Mouse (Mus musculus) heart, adult 8-10 months (tissue): ENCODE results near the gene Hist1h3e. TPM values are rescaled to one million over a fixed set of nuclear protein-coding genes. Genes with fewer than 3 reads are reported as not detected.
A peak's percentile ranks its signal among the peaks of the same experiment; 100 is the strongest.
"Not testable (repeated sequence)": the region's sequence is repeated elsewhere in the genome, so short reads cannot be mapped to it uniquely, and the experiment has no call there.

Experiments
- DNase-seq: peaks from one replicate; pipeline ENCODE4 v3.0.0; 2022; ENCODE audit warnings: low spot score
- total RNA-seq, 4 experiments: library from RNA; stranded (reverse); gene quantifications; 2 replicates each; pipeline ENCODE4 v1.2.4; 2022

The Hist1h3e gene
- total RNA-seq, 4 experiments from 2014 or later: 13.1 to 17.7 (median 13.5) TPM

DNA sequence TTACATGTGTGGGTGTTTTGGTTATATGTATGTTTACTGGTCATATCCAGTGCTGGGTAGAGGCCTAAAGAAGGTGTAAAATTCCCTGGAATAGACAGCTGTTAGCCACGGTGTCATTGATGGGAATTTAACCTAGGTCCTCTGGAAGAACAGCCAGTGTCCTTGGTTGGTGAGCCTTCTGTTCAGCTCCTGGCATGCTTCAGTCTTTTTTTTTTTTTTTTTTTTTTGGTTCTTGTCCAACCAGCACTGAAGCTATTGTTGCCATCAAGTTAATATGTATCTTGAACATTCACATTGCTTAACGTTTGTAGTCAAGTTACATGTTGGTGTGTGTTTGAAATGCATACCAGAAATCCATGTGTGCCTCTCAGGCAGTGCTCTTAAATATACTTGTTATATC is 2.3 kb upstream of the Hist1h3e start:
- no peak for DNase-seq

DNA sequence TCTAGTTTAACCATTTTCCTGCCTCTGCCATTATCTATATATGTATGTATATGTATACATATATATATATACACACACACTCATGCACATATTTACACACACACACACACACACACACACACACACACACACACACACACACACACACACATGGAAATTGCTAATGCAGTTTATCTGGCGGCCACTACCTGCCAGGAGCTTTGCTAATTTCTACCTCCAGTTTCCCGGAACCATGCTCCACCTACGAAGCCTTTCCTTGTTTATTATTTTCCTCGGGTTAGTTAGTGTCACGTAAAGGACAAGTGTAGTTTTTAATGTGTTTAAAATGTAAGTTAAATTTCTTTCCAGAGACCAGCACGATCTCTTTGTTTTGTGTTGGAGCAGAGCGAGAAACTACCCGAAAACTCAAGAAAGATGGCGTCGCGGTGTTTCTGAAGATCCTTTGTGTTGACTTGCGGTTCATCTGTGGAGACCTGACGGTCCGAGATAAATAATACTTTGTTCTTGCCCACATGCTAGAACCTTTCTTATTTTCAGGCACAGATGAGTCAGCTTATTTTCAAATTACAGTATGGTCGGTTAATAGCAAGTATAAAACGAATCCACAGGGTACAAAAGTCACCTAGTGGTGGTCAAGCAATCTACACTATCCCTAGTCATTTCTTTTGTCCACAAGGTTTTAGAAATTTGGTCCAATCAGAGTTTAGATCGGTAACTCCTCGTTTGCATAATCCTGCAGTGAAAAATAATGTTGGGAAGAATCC is 712 bp upstream of the Hist1h3e start:
- no peak for DNase-seq

DNA sequence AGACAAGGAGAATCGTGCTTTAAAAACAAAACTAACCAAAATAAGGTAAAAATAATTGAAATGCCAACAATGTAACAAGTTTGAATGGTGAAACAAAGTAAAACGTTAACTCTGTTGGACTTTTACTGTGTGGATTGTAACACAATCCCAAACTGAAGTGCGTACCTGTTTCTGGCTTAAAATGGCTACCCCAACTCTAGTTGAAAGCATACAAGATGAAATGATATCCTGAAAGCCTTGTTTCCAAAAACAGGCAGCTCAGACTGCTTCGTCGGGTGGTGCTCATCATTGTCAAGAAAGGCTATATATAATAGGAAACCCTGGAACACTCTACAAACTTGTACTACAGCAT is 662 bp downstream of the Hist1h3e start:
- DNase-seq: not testable (repeated sequence)

DNA sequence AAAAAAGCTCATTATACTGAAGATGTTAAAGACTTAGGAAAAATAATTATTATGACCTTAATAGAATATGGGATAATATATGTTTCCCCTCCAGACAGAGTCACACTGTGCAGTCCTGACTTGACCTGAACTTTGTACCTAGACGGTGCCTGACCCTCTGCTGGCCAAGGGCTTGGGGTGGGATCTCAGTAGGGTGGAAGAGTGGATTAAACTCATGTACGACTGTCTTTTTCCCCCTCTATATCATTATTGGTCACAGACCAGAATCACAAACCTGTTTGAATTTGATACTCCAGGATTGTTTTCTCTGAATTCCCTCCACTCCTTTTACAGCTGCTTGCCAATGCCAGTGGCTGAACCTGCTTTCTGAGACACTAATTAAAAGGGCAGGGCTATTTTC is 1.5 kb downstream of the Hist1h3e start:
- DNase-seq: not testable (repeated sequence)

DNA sequence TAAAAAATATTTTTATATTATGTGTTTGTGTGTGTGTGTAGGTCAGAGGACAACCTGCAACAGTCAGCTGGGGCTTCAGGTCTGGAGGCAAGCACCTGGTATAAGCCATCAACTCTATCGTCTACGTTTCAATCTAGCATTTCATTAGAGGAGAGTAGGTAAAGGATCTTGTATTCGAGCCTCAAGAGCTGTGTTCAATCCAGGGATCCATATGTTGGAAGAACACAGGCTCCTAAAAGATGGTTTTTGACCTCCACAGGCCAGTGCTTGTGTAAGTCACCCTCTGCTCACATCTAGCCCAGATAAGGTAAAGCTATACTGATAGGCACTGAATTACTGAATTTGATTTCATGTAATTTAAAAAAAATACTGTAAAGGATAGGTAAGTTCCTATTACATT is 5.3 kb downstream of the Hist1h3e start:
- no peak for DNase-seq

DNA sequence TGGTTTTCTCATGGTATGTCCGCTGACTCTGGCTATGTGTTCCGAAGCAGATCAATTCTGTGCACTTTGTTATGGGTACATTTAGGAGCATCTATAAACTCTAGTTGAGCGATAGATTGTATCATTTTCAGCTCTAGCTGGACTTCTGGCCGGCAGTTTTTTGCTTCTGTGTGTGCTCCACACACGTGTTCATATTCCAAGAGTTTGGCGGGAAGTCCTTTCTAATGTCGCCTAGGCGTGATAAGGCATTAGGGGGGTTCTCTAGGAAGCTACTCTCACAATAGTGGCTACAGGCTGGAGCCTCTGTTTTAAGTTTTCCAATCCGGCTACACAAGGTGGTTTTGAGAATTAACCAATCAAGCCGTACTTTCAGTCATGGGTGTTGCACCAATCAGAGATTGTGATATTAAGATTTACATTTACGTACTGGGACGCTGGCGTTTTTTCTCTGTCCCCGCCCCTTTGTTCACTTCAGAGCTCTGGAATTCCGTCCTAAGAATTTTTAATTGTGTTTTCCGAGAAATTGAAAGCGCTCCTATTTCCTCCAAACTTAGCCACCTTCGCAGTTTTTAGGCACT is 6.2 kb downstream of the Hist1h3e start:
- peak; percentile 89 for DNase-seq

DNA sequence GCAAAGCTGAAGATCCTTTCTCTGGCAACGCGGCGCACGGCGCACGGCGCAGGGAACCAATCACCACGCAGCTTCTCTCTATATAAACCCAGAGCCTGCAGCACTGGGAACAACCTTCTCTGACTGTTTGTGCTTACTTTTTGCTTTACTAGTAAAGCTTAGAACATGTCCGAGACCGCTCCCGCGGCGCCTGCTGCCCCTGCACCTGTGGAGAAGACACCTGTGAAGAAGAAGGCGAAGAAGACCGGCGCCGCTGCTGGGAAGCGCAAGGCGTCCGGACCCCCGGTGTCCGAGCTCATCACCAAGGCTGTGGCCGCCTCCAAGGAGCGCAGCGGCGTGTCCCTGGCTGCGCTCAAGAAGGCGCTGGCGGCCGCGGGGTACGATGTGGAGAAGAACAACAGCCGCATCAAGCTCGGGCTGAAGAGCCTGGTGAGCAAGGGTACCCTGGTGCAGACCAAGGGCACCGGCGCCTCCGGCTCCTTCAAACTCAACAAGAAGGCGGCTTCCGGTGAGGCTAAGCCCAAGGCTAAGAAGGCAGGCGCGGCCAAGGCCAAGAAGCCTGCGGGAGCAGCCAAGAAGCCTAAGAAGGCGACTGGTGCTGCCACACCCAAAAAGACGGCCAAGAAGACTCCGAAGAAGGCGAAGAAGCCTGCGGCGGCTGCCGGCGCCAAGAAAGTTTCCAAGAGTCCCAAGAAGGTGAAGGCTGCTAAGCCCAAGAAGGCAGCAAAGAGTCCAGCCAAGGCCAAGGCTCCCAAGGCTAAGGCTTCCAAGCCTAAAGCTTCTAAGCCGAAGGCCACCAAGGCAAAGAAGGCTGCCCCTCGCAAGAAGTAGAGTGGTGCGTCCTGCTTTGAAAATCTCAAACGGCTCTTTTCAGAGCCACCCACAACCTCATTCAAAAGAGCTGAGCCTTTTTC is 7.0 kb downstream of the Hist1h3e start:
- peak; percentile 75 for DNase-seq

DNA sequence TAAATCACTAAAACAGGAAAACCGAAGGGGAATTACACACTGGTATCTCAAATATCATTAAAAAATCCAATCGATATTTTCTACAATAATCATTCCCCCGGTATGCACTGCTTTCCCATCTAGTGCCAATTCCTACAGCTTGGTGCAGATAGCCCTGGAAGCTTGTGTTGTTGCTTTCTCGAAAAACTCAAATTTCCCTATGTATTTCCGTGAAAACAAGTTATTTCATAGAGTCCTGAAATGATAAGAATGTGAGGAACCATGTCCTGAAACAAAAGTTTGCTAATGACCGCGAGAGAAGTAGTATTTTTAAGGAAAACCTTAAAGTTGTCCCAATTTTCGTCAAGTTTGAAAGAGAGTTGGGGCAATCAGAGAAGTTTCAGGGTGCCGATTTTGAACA is 7.8 kb downstream of the Hist1h3e start:
- DNase-seq: no peak

DNA sequence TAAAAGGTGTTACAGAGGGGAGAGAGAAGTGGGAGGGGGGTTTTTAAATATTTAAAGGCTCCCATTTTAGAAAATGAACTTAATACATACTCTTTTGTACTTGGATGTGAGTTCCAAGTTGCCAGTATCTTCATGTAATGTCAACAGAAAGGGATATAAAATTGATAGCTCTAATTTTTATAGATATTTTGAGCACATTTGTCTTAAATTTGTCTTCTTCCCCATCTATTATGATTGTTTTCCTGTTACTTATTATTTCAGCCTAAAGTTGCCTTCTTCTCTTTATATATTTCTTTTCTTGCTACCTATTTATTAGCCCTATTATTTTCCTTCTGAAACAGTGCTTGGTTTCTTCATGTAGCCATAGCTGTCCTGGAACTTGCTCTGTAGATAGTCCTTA is 9.2 kb downstream of the Hist1h3e start, which contains the start of gene Hist1h1d:
TSS of gene Hist1h1d (plus strand) at position 301 of the 400 bp plus-strand sequence.
- no peak for DNase-seq

DNA sequence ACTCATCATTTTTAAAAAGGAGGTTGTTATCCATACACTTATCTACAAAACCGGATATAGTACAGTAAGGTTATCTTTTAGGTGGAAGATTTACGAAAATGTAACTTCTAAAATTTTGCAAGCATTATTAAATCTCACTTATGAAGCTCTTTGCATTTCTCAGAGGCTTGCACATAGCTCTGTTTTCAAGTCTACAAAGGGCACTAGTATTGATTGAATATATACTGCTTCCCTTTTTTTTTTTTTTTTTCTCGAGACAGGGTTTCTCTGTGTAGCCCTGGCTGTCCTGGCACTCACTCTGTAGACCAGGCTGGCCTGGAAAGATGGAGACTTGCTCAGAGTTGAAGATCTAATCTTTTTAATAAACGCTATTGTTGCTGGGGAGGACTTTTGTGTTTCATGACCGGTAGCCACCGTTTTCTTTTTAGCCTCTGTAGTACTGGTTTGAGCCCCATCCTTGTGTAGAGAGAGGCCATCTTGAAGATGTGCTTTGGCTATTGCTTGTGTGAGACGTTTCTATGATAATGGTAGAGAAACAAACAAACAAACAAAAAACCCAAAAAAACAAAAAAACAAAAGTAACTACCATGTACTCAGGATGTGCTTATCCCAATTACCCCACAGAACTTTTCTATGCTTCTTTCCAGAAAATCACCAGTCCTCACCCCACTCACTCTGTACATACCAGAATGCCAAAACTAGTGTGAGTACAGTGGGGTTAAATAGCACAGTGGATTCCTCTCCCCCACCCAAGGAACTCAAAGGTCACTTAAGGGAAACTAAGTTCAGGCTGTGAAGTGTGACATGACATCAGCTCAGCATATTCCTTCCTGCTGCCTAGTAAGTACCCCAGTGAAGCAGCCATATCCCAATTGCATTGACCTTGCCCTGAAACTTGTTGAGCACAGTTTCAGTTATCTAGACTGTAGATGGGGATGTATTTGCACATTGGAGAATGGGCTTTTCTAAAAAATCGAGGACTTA is 9.9 kb downstream of the Hist1h3e start:
- DNase-seq: no peak

DNA sequence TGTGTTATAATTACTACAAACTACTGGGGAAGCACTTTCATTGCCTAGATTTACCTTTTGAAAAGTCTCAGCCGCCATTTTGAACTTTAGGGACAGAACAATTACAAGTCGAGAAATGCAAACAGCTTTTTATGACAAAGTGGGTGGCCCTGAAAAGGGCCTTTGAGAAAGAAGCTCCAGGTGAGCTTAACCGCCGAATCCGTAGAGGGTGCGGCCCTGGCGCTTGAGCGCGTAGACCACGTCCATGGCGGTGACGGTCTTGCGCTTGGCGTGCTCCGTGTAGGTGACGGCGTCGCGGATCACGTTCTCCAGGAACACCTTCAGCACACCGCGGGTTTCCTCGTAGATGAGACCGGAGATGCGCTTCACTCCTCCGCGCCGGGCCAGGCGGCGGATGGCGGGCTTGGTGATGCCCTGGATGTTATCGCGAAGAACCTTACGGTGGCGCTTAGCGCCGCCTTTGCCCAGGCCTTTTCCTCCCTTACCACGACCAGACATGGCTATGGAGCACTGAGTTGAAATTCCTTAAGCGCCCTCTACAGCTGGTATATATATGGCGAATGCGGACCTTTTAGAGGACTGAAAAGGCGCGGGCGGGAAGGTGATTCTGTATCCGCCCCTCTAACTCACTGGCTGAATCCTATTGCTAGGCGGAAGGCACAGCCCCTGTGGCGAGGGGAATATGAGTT is 10.9 kb downstream of the Hist1h3e start, which contains the start of gene Hist1h4f:
TSS of gene Hist1h4f (minus strand) at position 503 of the 689 bp plus-strand sequence.
- DNase-seq: peak; percentile 85

DNA sequence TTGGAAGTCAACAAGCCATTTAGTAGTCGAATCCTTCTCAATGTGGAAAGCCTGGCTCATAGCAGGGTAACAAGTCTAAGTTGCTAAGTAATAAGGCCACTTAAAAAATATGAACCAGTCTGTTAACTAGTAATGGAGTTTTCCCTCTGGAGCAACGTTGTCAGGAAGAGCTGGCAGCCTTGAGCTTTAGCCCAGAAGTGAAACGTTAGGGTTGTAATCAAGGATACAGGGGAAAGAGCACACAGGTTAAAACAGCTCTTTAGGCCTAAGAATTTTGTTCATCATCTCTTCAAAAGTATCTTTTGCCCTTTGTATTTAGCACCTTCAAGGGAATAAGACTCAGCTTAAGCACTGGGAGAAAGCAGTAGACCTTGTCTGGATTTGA is 11.4 kb downstream of the Hist1h3e start:
- no peak for DNase-seq

DNA sequence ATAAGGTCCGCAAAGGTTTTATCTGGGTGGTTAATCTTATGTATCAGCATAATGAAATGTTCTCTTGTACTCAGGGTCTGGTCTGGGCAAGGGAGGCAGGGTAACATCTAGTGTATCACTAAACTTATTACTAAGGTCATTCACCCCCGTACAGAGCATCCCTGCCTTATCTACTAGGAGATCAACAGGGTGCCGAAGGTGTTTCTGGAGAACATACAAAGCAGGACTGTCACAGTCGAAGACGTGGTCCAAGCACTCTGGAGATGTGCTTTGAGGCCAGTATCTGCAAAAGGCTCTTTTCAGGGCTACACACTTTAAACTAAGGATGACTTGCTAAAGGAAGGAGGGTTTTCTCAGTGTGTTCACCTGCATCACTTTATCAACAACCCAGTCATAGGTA is 15.5 kb downstream of the Hist1h3e start:
- DNase-seq: no peak

DNA sequence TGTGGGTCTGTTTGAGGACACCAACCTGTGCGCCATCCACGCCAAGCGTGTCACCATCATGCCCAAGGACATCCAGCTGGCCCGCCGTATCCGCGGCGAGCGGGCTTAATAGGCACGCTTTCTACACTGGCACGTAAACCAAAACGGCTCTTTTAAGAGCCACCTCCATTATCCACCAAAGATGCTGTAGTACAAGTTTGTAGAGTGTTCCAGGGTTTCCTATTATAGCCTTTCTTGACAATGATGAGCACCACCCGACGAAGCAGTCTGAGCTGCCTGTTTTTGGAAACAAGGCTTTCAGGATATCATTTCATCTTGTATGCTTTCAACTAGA is 17.4 kb downstream of the Hist1h3e start:
- DNase-seq: not testable (repeated sequence)

DNA sequence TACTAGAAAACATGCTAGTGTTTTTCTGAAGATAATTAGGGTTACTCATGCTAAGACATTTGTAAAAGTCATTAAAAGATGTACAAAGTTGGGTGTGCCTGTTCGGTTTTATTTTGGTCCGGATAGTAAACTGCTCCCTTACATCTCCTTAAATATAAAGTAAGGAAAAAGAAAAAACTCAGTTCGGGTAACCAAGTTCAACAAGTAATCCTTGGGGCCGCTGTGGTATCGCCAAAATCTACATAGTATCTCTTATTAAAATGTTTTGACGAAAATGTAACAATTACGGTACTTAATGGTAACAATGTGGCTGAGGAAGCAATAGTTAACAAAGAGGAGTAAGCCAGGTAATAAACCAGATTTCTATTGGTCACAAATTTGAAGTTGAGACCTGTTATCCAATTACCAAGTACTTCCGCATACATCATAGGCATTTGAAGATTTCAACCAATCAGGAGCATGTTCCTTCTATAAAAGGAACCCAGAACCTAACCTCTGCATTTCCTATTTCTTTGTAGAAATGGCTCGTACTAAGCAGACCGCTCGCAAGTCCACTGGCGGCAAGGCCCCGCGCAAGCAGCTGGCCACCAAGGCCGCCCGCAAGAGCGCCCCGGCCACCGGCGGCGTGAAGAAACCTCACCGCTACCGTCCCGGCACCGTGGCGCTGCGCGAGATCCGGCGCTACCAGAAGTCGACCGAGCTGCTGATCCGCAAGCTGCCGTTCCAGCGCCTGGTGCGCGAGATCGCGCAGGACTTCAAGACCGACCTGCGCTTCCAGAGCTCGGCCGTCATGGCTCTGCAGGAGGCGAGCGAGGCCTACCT is 18.0 kb downstream of the Hist1h3e start, which contains the start of gene Hist1h3f:
TSS of gene Hist1h3f (plus strand) at position 88 of the 822 bp plus-strand sequence.
- peak; percentile 96 for DNase-seq

DNA sequence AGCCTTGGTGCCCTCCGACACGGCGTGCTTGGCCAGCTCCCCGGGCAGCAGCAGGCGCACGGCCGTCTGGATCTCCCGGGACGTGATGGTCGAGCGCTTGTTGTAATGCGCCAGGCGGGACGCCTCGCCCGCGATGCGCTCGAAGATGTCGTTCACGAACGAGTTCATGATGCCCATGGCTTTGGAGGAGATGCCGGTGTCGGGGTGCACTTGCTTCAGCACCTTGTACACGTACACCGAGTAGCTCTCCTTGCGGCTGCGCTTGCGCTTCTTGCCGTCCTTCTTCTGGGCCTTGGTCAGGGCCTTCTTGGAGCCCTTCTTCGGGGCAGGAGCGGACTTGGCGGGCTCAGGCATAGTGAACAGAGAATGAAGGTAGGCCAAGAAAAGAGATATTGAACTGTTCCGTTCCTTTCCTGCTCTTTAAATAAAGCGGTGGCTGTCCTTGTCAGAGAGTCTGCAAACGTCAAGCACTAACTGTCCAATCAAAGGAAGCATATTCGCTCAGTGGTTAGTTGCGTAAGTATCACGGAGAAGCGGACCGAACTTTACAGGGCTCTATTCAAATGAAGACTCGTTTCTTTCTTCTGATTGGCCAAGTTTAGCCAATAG is 19.1 kb downstream of the Hist1h3e start, which contains the start of gene Hist1h2bh:
TSS of gene Hist1h2bh (minus strand) at position 394 of the 609 bp plus-strand sequence.
- DNase-seq: peak; percentile 92

DNA sequence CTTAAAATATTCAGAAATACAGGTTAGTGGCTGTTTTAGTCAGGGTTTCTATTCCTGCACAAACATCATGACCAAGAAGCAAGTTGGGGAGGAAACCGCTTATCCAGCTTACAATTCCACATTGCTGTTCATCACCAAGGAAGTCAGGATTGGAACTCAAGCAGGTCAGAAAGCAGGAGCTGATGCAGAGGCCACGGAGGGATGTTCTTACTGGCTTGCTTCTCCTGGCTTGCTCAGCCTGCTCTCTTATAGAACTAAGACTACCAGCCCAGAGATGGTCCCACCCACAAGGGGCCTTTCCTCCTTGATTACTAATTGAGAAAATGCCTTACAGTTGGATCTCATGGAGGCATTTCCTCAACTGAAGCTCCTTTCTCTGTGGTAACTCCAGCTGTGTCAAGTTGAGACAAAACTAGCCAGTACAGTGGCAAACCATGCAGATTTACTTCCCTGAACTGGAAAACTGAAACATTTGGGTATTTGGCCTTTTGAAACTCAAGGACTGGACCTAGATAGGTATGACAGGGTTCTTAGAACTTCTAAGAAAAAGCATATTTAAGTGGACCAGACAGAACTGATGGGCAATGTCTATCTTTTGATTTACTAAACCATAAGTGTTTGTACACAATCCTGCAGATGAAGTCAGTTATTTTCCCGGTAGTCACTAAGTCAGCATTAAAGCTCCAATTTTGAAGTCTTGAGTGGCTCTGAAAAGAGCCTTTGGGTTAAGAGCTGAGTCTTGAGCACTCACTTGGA is 19.8 kb downstream of the Hist1h3e start:
- not testable (repeated sequence) for DNase-seq

DNA sequence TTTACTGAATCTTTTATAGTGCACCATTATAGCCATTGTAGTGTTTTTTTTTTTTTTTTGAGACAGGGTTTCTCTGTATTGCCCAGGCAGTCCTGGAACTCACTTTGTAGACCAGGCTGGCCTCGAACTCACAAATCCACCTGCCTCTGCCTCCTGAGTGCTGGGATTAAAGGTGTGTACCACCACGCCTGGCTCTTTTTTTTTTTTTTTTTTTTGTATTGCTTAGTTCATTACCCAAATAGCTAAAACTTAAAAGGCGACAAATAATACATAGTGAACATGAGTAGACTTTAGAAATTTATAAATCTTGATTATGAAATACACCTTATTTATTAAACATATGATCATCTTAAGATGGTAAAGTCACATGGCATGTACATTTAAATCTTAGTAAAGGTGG is 20.7 kb downstream of the Hist1h3e start:
- no peak for DNase-seq
